Mouse (Mus musculus): ENCODE data around the gene Six2.

The Six2 gene

DNA sequence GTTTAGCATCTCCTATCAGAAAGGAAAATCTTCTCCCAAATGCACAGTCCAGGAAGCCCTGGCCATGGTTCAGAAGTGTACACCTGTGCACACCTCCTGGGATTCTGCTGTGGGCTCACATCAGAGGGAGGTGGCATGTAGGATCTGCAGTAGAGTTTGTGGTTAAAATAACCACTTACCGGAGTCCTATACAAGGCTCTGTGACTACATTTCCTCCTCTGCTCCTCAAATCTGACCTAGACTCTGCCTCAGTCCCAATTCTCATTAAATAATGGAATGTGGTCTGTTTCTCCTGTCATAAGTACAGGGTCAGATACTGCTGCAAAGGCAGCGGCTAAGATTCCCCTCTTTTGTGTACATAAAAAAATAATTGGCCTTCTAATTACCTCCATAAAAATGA lies 23.9 kb downstream of the Six2 start:
- no peak for DNase-seq (ENCODE audit: low read depth in 1 of 2, low spot score in 2 of 2)

GRCm38 (mm10) chr17:85661521-85661920 lies 26.6 kb downstream of the Six2 start:
- no peak for DNase-seq (ENCODE audit: low read depth in 1 of 2, low spot score in 2 of 2)

- no peak for DNase-seq (ENCODE audit: low read depth in 1 of 2, low spot score in 2 of 2)
Observed at GRCm38 (mm10) chr17:85660016-85660415, 28.1 kb downstream of the Six2 start.

DNA sequence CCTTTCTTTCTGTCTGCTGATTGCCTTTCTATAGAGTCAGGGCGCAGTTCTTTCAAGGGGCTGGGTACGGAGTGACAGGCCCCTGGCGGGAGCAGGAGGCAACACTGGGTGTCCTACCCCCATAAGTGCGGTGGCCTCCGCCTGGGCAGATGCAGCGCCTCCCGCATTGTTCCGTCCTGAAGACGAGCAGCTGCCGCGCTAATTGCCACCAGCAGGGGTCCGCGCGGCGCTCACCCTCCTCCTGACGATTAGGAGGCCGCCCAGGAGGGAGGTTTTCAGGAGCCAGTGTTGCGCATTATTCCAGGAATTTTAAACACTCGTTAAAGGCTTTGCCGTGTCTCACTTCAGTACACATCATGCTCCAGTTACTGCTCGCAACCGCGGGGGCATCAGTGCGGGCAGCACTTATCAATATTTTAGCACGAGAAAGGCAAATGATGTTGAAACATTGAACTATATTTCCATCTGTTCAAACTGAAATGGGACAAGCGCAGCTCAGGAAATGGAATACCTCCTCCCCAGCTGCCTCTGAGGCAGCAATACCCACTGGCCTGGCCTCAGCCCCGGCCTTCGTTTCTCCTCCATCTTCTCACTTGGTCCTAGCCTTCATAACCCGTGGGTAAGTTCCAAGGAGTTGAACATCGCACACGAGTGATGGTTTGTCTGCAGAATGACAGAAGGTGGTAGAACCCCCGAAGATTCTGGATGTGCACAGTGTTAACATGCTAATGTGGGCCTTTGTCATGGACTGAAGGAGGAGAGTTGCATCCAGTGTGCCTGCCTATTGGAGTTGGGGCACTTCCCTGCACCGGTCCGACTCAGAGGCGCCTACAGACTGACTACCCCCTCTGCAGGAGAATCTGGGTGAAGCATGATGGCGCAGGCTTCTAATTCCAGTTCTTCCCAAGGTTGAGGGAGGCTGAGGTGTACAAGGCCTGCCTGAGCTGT lies 42.1 kb downstream of the Six2 start:
- no peak for DNase-seq (ENCODE audit: low read depth in 1 of 2, low spot score in 2 of 2)

- no peak for DNase-seq (ENCODE audit: low read depth in 1 of 2, low spot score in 2 of 2)
Observed at GRCm38 (mm10) chr17:85645312-85645711, 42.8 kb downstream of the Six2 start.

GRCm38 (mm10) chr17:85637876-85638275 lies 50.2 kb downstream of the Six2 start:
- DNase-seq (ENCODE audit: low read depth in 1 of 2, low spot score in 2 of 2) = no peak

Data from monocyte, adult 2 months (primary cell).